Mouse (Mus musculus): Measurements from ENCODE around the gene Rnf5.

GRCm38 (mm10) chr17:34631647-34632046 lies 28.2 kb upstream of the Rnf5 start:
- no peak for TF ChIP-seq CTCF (IDR thresholded peaks at IDR 0.05; ENCODE audit: low read depth)
- TF ChIP-seq EP300 (optimal IDR thresholded peaks at IDR 0.05) = no peak

Data from stomach, postnatal 0 days (tissue).